Mouse (Mus musculus): ENCODE data around the gene Mthfsl.
"Not testable (repeated sequence)": the region's sequence is repeated elsewhere in the genome, so short reads cannot be mapped to it uniquely, and the experiment has no call there.

Mthfsl gene

DNA sequence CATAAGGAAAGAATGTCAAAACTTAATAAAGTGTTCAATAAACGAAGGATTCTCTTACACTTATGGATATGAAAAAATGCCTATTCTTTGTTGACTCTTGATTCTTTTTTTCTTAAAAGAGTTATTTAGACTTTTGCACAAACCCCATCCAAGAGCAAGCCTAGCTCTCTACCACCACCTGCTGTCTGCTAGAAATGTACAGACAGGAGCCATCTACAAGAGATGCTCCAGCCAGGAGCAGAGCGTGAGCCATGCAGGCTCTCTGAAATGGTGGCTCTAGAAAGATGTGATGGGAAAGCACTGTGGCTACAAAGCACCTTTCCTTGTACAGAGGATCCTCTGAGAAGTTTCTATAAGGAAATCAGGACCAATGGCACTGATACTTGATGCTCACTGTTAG is 21.4 kb downstream of the Mthfsl start:
- intact Hi-C loops (cut with DNase I), result not testable (repeated sequence)

DNA sequence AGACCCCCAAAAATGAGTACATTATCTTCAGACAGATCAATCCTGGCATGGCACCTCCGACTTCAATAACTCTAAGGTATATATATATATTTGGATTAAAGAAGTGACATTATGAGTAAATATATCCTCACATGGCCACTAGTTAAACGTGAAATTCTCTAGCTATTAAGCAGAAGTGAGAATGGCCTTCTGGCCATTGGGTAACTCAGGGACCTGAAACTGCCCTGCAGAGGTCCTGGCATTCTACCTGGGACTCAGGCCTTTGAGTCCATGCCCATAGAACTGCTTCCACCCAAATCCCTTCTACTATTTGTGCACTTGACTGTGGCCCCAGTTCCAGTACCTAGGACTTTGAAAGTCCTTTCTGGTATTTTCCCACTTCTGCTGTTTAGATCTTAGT is 28.8 kb downstream of the Mthfsl start:
- intact Hi-C loops (cut with DNase I), result not testable (repeated sequence)

DNA sequence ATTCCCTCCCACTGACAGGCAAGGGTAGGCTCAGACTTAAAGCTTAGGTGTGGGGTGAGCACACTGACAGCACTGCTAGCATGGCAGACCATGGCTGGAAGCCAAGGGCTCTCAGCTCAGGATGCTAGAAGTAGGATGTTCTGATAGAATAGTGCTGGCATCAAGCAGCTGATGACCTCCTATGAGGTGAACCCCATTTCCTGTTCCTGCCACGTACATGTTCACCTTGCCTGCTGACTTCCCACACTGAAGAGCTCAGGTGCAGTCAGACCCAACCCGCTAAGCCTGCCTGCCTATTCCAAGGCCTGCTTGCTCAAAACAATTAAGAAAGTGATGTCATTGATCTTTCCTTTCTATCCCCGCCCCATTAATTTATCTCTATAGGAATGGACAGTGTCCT is 30.6 kb downstream of the Mthfsl start:
- intact Hi-C loops (cut with DNase I), result not testable (repeated sequence)

DNA sequence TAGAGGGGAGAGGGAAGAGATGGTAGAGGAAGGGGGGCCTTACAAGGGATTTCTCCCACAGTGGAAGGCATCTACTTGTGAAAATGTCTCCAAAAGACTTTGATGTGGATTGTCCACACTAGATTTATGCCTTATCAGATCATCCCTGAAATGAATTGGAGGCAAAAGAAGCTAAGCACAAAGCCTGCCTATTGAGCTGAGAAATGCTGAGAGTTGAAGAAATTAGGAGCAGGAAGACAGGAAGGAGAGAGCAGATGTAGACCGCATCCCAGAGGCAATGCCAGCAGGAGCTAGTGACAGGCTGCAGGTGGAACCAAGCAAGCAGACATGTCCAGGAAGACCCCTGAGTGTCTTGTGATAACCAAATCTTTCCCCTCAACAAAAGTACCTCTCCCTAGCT is 33.4 kb downstream of the Mthfsl start:
- intact Hi-C loops (cut with DNase I), result not testable (repeated sequence)

DNA sequence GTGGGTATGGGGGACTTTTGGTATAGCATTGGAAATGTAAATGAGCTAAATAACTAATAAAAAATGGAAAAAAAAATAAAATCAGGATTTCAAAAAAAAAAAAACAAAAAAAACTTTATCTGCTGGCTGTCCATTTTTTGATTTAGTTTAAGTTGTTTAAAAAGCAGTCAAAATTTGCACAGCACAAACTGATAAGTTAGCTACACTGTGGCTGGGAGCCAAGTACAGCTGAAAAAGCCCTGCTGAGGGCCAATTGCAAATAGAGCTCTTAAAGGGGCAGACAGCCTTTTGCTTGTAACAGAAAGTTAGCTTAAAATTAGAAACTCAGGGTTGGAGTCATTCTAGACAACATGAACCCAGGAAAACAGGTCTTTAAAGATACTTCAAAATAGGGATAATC is 61.8 kb downstream of the Mthfsl start:
- intact Hi-C loops (cut with DNase I), result not testable (repeated sequence)

DNA sequence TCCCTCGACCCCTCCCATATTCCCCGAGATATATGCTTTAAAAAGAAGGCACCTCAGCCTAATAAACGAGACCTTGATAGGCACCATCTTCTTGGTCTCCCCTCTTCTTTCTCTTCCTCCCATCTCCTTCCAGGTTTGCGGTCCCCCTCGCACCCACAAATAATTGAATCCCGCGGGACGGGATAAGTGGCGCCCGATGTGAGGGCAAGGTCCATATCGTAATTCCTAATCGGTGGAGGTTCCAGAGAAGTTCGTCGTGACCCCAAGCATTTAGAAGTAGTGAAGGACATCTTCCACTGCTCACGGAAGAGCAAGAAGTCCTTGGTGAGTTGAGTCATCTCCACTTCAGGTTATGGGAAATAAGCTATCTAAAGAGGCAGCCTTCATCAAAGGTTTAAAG is 69.4 kb downstream of the Mthfsl start:
- intact Hi-C loops (cut with DNase I), result not testable (repeated sequence)

Measured in adrenal gland (tissue).